Mouse (Mus musculus) splenic B cell, adult 2 months (primary cell): ENCODE results near the gene Fam189b.
"Not testable (repeated sequence)": the region's sequence is repeated elsewhere in the genome, so short reads cannot be mapped to it uniquely, and the experiment has no call there.

ENCODE experiments used
- DNase-seq: peaks from one replicate; pipeline ENCODE4 v3.0.0-alpha.2; 2011; ENCODE audit warnings: low read depth, low spot score
- H3K27me3 ChIP-seq: 2 replicates; pipeline ENCODE4 v1.6.1; 2012; ENCODE audit warnings: mild to moderate bottlenecking, low read length, moderate library complexity, mixed read lengths; ENCODE audit not compliant: control insufficient read depth, poor library complexity, insufficient read depth, severe bottlenecking
- H3K36me3 ChIP-seq: 2 replicates; pipeline ENCODE4 v1.6.1; 2012; ENCODE audit warnings: mild to moderate bottlenecking, low read length, moderate library complexity, mixed read lengths; ENCODE audit not compliant: control insufficient read depth, poor library complexity, insufficient read depth, severe bottlenecking

Gene Fam189b

DNA sequence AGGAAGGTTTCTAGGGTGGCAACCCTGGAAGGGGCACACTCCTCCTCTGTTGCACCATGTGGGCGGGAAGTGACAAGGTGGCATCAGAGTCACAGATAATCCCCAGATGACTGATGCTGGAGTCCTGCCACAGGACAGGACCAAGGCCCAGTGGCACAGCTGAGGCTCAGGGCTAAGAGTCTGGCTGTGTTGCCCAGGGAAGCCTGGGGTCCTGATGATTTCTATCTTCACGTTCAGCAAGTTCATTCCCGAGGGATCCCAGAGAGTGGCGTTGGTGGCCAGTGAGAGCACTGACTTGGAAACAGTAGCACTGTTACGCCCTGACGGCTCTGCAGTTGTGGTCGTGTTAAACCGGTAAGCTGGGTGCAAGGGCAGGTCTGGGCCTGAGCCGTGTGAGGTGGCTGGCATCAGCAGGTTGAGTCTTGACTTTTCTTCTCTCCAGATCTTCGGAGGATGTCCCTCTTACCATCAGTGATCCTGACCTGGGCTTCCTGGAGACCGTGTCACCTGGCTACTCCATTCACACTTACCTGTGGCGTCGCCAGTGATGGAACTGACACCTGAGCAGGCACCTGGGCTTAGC is 25.2 kb downstream of the Fam189b start:
- DNase-seq, result no peak
- H3K36me3 ChIP-seq, result peaks cover 9% of the 10 kb centered on the region; the same call in 1 of the 2 replicates
- no peaks in the 10 kb centered on the region for H3K27me3 ChIP-seq

DNA sequence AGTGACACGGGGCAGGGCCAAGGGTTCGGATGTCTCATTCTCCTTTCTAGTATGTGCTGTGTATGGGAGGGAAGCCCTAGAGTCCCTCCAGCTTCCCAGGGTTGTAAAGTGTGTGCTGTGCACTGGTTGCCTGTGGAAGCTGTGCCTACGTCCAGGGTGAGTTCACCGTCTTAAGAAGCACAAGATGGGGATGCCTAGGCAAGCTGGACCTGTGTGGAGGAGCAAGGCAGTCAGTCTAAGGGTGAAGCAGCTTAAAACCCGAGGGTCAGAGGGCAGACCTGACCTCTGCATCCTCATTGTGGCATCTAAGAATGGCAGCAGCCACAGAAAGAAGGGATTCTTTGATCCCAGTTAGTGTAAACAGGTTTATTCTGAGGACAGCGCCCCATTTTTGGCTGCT is 25.8 kb downstream of the Fam189b start:
- Histone ChIP-seq H3K36me3 (peaks cover 9% of the 10 kb centered on the region; the same call in 1 of the 2 replicates), H3K27me3 (no peaks in the 10 kb centered on the region)
- DNase-seq, result no peak

DNA sequence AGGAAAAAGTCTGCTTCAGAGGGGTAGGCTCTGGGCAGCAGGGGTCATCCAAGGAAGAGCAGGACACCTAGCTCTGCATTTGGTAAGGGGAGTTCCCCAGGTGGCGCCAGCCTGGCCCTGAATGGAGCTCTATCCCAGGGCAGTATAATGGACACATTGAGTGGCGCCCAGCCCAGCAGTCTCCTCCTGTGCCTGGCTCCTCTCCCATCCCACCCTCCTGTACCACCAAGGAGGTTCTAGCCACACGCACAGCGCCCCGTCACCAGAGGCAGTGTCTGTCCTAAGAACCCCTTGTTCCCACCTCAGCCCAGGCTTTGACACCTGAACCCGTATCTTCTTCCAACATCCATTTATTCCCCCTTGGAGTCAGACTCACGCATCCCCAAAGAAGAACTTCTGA is 26.8 kb downstream of the Fam189b start:
- no peaks in the 10 kb centered on the region for H3K27me3 ChIP-seq

DNA sequence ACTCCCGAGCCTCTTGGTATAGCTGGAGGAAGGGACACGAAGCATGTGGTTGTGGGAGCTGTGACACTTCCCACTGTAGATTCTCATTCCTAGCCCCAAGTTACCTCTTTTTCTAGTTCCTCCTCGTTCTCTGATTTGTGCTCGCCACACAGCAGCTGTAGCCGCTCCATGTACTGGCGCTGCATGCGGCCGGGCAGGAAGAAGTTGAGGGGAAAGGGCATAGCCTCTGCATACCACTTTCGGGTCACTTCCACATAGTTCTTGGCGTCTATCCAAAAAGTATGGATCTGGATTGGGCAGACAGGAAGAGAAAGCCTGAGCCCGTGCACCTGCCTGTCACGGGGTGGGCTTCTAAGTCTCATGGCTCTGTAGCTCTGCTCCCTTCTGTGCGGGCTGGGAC is 27.2 kb downstream of the Fam189b start:
- DNase-seq, result no peak
- Histone ChIP-seq H3K36me3 (peaks cover 9% of the 10 kb centered on the region; the same call in 1 of the 2 replicates), H3K27me3 (no peaks in the 10 kb centered on the region)

More for the DNA sequence above, 26.8 kb downstream of the Fam189b start:
- DNase-seq, result no peak
- H3K36me3 ChIP-seq, result peaks cover 9% of the 10 kb centered on the region; the same call in 1 of the 2 replicates

DNA sequence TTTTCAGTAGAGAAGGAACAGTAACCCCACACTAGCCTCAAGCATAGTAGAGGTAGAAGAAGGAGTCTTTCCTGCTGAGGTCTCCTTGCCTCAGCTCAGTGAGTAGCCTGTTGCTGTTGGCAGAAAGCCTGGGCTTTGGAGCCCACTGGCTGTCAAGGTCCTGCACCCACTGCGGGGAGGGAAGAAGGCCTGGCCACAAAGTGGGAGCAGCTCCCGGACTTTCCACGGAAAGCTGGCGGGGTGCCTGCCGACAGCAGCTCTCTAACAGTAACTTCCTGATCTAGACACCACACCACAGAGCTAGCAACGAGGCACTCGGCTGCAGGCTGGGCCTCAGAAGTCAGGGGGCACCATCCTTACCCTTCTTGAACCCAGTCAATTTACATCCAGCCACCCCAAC is 27.8 kb downstream of the Fam189b start:
- Histone ChIP-seq H3K36me3 (peaks cover 6% of the 10 kb centered on the region; the same call in 1 of the 2 replicates), H3K27me3 (no peaks in the 10 kb centered on the region)
- DNase-seq, result no peak

DNA sequence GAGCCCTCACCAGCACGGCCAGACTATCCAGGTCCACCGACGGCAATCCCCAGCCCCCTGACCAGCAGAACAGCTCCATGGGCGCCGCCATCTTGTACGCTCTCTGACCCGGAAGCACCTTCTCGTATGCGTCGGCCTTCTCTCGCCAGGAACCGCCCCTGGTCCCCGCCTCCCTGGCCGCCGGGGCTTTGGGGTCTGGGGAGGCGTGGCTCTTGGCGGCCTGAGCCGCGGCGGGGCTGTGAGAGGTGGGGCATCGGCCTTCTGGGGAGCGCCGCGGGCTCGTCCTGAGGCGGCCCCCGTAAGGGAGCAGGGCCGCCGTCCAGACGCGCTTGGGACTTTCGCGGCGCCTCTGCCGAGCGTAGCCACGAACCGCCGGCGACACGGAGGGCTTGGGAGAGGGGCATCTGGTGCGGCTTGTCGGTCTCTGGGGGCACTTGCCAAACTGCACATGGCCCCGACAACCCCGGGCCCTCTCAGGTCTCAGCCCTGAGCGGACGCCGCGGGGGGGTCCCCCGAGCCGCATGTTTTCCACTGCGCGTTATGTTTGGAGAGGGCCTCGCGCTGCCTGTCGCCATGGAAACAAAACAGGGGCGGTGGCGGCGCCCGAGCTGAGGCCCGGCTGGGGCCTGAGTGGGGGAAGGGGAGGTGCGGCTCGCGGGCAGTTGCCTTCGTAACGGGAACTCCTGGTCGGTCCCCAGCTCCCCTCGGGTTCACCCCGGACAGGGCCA is 31.0 kb downstream of the Fam189b start:
- DNase-seq, result peak; percentile 97
- Histone ChIP-seq H3K27me3 (no peaks in the 10 kb centered on the region), H3K36me3 (peaks cover 3% of the 10 kb centered on the region; the same call in 1 of the 2 replicates)

DNA sequence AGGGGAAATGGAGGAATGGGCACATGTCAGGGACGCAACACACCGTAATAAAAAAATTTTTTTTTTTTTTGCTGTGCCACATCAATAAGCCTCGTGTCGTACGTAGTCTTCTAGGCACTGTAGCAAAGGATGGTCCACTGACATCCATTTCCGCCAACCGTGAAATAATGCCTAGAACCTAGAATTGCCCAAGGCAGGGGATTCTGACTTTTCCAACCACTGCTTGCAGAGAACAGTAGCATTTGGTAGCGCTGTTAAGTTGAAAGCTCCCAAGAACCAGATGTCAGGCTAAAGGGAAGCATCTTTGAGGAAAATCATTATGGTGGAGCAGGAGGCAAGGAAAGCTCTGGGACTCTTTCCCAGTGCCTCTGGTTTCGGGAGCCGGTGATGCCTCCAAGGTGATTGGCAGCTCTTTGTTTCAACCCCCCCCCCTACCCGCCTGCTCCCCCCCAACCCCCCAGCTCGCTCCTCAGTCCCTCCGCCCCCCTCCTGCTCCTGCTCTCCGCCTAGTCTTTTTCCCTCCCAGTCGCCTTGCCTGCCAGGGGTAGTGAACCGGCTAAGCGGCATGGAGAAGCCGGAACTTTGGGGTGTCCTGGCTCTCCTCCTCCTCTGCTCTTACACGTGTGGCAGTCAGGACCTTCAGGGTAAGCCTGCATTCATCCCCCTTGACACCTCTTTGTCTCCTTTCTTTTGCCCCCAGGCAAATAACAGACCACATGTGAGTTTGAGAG is 31.9 kb downstream of the Fam189b start, which contains the start of gene Thbs3:
Gene Thbs3, plus strand, starts transcription at position 500 of the 731 bp plus-strand sequence.
- DNase-seq, result no peak
- H3K36me3 ChIP-seq, result peaks cover under 1% of the 10 kb centered on the region; the same call in 1 of the 2 replicates
- H3K27me3 ChIP-seq, result no peaks in the 10 kb centered on the region

DNA sequence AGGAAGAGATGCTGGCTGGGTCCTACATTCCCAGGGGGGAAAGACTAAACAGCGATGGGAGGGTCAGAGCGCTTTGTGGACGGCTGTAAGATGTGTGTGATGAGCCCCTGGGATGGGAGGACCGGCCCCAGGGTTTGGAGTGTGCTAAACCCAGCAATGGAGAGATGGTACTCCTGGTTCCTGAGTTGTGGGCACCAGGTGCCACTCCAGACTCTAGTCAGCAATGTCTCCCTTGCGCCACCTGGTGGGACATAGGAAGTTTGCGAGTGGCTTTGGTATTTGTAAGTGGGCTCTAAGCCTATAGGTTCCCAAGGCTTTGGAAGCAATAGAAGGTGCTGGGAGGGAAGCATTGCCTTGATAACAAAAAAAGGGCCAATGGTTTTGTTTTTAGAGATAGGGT is 32.9 kb downstream of the Fam189b start:
- DNase-seq, result peak; percentile 93
- H3K36me3 ChIP-seq, result no peaks in the 10 kb centered on the region
- no peaks in the 10 kb centered on the region for H3K27me3 ChIP-seq

DNA sequence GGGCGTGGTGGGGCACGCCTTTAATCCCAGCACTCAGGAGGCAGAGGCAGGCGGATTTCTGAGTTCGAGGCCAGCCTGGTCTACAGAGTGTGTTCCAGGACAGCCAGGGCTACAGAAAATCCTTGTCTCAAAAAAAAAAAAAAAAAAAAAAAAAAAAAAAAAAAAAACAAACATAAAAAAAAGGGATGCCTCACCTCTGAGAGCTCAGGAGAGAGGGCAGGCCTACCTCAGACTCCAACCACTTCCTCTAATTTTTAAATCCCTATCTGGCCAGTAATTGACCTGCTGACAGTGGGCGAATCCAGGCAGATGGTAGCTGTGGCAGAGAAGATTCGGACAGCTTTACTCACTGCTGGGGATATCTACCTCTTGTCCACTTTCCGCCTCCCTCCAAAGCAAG is 33.5 kb downstream of the Fam189b start:
- not testable (repeated sequence) for DNase-seq, H3K27me3 ChIP-seq, H3K36me3 ChIP-seq

DNA sequence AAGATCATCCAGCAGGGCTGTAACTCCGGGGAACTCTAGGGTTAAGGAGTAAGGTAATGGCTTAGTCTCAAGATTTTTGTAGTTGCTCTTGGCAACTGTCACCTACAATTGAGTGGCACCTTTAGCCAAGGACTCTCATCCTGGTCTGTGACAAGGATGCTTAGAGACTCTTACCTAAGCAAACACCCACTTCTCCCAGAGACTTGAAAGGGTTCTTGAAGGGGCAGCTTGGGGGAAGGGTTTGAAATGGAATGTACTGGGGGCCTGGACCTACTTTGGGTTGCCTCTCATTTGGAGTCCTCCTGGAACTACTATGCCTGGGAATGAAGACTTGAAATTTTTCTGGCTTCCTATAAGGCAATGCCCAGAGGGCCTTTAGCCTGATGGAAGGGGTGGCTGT is 35.3 kb downstream of the Fam189b start:
- H3K36me3 ChIP-seq, result no peaks in the 10 kb centered on the region
- DNase-seq, result no peak
- H3K27me3 ChIP-seq, result no peaks in the 10 kb centered on the region

DNA sequence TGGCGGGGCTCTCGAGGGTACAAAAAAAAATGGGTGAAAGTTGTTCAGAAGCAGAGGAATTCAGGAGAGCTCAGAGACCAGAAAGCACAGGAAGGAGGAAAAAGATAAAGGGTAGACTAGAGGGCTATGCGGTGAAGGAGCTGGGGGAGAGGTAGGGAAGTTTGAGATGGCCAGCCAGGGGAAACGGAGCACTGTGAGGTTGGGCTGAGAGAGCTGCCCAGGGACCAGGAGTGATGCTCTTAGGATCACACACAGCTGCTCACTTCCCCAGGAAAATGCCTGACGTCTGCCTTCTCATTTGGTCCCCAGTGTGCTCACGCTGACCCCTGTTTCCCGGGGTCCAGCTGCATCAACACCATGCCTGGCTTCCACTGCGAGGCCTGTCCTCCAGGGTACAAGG is 36.6 kb downstream of the Fam189b start:
- DNase-seq, result no peak

DNA sequence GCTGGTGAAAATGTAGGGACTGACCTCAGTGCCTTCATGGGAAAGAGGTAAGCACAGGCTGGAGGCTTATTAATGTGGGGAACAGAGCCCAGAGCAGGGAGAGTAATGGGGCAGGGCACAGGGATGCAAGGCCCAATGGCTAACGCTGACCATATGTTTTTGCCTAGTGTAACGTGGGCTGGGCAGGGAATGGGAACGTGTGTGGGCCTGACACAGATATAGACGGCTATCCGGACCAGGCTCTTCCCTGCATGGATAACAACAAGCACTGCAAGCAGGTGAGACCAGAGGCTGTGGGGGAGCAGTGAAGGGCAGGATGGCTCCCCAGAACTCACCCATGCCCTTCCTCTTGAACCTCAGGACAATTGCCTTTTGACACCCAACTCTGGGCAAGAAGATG is 38.2 kb downstream of the Fam189b start:
- Histone ChIP-seq H3K27me3 (no peaks in the 10 kb centered on the region), H3K36me3 (no peaks in the 10 kb centered on the region)
- no peak for DNase-seq

More for the DNA sequence above, 36.6 kb downstream of the Fam189b start:
- no peaks in the 10 kb centered on the region for H3K36me3 ChIP-seq
- no peaks in the 10 kb centered on the region for H3K27me3 ChIP-seq

DNA sequence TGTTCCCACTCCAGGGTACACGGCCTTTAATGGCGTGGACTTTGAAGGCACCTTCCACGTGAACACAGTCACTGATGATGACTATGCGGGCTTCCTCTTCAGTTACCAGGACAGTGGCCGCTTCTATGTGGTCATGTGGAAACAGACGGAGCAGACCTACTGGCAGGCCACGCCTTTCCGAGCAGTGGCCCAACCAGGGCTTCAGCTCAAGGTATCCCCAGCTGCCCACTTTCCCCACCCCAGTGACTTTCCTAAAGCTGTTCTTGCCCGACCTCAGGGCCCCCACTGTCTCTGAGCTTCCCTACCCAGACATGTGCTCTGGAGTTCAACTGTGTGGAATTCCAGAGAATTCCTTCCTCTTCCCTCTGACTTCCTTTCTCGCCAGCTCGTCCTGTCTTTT is 41.9 kb downstream of the Fam189b start:
- no peak for DNase-seq
- H3K27me3 ChIP-seq, result no peaks in the 10 kb centered on the region
- no peaks in the 10 kb centered on the region for H3K36me3 ChIP-seq

DNA sequence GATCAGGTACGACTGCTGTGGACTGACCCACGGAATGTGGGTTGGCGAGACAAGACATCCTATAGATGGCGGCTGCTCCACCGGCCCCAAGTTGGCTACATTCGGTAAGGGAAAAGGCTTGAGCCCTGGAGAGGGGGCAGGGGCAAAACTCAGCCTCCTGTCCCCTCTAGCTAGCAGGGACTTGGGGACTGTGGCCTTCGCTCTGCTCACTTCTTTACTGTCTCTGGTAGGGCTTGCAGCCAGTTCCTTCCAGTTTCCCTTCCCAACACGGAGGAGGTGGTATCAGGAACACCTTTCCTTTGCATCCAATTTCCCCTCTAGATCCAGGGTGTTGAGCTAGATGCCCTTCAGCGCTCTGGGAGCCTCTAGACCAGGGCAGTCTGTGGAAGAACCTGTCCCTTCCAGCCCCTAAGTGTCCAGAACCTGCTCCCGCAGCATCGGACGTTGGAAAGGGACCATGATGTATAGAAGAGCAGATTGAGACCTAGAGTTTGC is 42.4 kb downstream of the Fam189b start:
- H3K27me3 ChIP-seq, result no peaks in the 10 kb centered on the region
- no peaks in the 10 kb centered on the region for H3K36me3 ChIP-seq
- no peak for DNase-seq

DNA sequence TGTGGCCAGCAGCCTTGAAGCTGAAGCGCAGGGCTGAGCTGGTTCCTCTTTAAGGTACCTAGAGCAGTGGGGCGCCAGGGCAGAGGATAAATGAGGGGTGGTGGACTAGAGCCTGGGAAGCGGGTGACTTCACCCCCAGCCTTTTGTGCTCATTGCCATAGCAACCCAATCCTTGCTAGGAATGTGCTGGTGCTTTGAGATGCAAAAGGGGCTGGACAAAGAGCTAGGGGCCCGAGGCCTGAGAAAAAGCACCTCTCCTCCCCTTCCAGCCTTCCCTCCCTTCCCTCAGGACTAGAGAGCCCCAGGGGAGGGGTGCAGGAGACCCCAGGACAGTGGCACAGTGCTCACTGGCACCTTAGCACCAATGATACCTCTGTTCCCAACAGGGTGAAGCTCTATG is 43.0 kb downstream of the Fam189b start:
- no peak for DNase-seq
- Histone ChIP-seq H3K27me3 (no peaks in the 10 kb centered on the region), H3K36me3 (no peaks in the 10 kb centered on the region)
